Mouse (Mus musculus): Measurements from ENCODE around the gene Kat6b.
"Not testable (repeated sequence)": the region's sequence is repeated elsewhere in the genome, so short reads cannot be mapped to it uniquely, and the experiment has no call there.

The Kat6b gene

DNA sequence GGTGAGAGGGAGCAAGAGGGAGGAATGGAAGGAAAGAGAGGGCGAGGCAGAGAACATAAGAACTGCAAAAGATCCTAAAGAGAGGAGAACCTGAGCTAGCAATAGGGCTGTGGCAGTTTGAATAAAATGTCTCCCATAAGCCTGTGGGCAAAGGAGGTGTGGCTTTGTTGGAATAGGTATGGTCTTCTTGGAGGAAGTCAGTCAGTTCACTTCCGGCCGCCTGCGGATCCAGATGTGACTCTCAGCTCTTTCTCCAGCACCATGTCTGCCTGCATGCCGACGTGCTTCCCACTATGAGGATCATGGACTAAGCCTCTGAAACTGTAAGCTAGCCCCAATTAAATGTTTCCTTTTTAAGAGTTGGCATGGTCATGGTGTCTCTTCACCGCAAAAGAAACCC is at the start of gene Kat6b:
Gene Kat6b, plus strand, starts transcription at position 204 of the 400 bp plus-strand sequence.
- no peak for DNase-seq (ENCODE audit: low spot score)

DNA sequence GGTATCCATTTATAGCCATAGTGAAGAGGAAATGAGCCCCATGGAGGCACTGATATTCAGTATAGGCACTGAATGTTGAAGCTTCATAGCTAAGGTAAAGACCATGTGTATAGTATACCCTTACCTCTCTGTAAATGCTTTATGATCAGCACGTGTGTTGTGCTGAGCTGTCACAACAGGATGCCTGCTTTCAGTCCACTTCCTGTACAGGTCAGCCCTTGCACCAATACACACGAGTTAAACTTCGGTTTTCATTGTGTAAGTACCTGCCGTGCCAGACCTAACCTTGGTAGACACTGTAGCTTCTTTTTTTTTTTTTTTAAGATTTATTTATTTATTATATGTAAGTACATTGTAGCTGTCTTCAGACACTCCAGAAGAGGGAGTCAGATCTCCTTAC is 47.8 kb upstream of the Kat6b start:
- peak; percentile 20 for DNase-seq (ENCODE audit: low spot score)

DNA sequence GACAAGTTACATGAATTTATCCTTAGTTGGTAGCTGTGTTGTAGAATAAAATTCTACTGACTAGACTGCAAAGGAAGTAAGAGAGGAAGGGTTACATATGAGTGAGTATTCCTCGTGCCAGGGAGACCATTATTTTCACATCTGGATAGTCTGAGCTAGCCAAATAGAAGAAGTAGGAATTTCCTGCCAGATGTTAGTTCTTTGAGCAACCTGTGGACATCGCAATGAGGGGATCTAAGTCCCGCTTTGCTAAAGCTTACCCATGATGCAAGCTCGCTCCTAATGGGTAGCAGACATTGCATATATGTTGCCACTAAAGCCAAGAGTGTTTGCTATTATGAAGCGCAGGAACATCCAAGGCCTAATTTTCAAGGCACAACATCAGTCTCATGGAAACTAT is 47.2 kb upstream of the Kat6b start:
- DNase-seq (ENCODE audit: low spot score): no peak

DNA sequence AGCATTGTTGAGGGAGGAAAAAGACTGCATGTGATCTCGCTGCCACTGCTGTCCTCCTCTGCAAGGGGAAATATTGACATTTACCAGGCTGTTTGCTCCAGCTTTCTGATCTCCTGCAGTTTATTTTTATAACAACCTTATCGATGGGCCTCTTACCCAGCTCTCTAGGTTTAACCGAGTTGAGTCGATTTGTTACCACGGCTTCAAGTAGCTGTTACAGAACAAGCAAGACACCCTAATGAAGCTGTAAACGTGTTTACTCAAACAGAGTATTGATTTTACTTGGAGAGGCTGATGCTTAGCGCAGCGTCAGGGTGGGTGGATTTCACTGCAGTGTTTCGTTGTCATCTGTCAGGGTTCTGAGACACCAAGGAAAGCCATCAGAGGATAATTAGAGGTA is 46.5 kb upstream of the Kat6b start:
- DNase-seq (ENCODE audit: low spot score): peak; percentile 21

DNA sequence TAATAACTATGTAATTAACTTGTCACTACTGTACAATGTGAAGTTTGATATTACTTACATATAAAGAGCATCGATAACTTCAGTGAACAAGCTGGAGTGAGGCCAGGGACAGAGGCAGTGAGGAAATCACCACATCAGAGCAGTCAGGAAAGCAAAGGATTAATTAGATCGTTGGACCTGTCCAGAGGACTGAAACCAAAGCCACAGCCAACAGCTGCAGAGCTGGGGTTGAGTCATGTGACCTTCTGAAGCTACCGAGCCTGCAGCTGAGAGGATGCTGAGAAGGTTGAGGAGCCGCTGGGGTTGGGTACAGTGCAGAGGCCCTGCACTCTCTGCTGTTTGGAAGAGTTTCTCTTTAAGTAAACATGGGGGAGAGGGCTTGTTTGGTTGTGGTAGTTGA is 41.4 kb upstream of the Kat6b start:
- no peak for DNase-seq (ENCODE audit: low spot score)

DNA sequence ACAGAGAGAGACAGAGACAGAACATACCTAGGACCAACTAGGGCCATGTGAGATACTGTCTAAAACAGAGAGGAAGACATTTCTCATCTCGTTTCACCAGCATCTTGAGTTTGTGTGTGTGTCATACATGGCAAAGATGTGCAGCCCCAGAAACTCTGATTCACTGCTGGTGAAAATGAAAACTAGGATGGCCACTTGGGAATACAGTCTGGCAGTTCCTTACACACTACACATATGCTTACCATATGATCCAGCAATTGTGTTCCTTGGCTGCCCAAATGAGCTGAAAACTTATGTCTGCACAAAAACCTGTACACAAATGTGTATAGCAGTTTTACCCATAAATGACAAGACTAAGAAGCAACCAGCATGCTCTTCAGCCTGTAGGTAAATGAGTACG is 40.7 kb upstream of the Kat6b start:
- no peak for DNase-seq (ENCODE audit: low spot score)

DNA sequence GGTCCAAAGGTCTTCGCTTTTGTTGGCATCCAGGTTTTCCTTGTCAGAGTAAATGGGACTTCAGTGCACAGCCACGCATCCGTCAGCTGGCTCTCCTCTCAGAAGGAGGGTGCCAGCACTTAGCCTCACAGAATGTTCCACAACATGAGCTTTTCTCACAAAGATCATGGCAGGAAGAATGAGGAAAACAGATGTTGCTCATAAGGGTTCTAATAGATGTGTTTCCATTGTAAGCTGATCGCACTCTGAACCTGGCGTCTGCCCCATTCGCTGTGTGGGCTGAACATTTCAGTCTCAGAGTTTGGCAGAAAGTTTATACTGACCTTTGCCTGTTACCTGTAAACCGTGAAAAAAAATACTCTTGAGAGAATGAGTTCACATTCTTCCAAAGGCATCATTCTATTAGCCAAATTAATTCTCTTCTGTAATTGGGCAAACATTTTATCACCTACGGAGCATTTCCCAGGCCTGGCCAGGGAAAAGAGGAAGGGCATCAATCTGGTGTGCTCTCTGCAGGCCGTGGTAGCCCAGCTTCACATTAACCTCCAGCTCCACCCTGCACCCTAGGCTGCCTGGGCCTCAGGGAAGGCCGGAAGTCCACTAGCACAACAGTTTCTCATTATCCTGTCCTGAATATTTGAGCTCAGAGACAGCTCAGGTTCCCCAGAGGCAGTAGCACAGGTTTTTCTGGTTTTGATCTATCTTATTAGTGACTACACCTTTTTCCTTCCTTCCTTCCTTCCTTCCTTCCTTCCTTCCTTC is 39.3 kb upstream of the Kat6b start:
- no peak for DNase-seq (ENCODE audit: low spot score)

DNA sequence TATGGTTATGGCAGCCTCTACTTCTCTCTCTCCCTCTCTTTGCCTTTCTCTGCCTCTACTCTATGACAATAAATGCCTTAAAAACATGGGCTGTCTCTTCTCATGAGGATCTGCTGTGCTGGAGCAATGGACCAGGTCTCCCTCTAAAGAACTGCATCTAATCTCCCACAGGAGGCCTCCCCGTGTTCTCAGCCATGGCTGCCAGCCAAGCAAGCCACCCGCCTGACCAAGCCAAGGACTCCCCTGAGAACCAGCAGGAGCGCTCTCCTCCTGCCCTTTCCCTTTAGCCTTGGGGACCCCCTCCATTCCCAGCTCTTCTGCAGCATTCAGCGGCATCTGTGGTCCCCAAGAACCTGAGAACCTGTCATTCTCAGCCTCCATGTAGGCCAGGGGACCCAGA is 28.7 kb upstream of the Kat6b start:
- DNase-seq (ENCODE audit: low spot score): peak; percentile 68

DNA sequence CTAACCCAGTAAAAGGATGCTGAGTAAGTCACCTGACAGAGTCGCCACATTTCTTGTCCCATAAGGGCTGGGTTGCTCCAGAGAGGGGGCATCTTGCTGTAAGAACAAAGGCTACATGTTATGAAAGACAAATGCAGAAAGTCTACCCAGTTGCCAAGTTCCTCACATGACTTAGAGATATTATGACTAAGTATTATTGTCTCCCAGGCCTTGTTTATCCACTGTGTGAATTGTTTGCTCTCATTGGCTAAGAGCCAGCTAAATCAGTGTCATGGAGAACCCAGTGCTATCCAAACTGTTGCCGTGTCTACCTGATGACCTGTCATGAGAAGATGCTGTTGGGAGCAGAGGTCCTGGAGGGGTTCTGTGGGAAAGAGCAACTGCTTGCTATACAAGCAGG is 27.3 kb upstream of the Kat6b start:
- no peak for DNase-seq (ENCODE audit: low spot score)

DNA sequence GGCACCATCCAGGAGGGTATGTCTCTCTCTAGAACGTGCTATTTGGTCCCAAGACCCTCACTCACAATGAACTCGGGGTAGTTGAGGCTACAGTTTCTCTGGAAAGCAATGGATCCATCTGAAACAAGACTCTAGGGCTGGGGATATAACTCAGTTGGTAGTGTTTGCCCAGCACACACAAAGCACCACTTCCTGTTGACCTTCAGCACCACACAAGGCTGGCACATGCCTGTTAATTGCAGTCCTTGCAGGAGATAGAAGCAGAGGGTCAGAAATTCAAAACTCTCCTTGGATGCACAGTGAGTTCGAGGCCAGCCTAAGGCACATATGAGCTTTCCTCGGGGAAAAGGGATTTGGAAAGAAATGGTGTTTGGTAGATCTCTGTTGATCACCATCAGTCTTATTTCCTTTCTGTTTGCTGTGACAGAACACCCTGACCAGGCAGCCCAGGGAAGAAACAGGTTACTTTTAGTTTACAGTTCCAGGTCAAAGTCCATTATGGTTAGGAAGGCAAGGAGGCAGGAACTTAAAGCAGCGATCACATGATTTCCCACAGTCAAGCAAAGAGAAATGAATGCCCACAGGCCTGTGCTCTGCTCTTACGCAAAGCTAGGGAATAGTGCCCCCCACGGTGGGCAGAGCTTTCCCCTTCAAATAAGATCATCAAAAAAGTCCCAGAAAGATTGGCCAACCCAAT is 25.4 kb upstream of the Kat6b start:
- no peak for DNase-seq (ENCODE audit: low spot score)

DNA sequence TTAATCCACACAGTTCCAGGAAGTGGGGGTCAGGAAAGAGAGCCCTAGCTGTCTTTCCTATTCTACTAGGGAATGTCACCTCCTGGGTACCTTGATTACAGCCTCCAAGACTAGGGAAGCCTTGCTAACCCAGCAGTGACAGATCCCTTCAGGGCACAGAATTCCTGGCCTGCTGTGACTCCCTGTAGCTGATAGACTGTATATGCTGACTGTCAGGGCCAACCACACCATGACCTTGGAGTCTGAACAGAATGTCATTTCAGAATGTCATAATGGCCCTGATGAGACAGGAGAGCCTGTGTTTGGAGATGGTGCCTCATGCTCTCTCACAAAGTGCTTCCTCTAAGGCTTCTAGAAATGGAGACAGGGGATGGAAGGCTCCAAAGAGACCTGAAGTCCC is 24.7 kb upstream of the Kat6b start:
- DNase-seq (ENCODE audit: low spot score): no peak

DNA sequence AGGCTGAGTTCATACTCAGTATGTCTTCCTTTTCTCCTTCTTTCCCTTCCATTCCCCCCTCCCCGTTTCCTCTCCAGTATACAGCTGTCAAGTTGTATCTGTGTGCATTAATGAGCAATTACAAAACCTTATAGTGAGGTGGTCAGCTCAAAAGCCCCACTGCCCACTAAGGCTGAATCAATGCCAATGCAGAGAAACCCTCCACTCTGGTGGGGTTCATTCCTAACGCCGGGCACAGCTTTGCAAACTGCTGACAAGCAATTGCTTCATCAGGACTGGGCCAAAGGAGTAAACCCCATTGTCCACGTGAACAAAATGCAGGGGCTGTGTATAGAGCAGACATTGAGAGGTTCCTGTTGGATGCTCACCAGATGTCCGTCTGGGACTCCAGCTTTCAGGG is 23.4 kb upstream of the Kat6b start:
- no peak for DNase-seq (ENCODE audit: low spot score)

DNA sequence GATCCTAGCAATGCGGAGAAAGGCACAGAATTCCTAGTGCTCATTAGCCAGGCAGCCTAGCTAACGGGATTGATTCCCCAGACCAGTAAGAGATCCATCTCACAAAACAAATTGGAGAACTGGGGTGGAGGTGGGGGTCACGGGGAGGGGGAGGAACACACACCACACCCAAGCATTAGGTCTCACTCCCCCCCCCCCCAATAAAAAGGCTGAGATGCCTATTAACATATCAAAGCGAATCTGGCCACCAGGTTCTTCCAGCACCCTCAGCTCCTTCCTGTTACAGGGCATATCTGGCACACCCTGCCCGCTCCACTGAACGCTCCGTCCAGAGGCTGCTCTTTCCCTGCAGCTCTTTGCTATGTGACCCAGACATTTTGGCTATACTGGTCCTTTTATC is 22.5 kb upstream of the Kat6b start:
- no peak for DNase-seq (ENCODE audit: low spot score)

DNA sequence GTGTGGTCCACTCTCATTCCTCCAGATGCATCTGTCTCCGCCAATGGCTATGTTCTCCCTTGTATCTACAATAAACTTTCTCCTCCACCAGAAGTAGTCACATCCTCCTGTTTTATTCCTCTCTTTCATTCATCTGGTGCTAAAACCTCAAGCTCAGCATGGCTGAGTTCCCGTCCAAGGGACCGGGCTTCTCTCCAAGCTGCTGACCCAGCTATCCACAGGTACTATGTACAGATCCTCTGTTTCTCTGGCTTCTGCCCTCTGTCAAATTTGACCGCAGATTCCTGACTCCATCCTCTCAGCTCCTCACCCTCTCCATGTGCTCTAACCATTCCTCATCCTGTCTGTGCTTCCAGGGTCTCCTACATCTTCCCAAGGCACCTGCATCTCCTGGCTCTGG is 22.1 kb upstream of the Kat6b start:
- no peak for DNase-seq (ENCODE audit: low spot score)

DNA sequence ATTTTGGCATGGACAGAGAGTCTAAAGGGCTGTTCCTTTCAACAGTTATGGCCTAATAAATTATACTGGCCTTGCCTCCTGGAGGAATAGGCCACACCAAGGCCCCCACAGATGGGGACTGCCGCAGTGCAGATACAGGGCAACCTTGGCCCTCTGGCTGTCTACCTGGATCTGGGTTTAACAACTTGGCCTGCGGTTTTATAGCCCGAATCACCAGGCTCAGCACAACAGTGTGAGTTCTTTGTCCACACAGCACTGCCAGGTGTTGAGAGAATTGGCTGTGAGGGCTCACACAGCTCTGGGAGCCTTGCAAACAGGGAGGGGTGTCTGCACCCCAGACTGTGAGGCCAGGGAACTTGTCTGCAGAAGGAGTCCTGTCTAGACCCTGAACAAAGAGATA is 18.8 kb upstream of the Kat6b start:
- DNase-seq (ENCODE audit: low spot score): no peak

DNA sequence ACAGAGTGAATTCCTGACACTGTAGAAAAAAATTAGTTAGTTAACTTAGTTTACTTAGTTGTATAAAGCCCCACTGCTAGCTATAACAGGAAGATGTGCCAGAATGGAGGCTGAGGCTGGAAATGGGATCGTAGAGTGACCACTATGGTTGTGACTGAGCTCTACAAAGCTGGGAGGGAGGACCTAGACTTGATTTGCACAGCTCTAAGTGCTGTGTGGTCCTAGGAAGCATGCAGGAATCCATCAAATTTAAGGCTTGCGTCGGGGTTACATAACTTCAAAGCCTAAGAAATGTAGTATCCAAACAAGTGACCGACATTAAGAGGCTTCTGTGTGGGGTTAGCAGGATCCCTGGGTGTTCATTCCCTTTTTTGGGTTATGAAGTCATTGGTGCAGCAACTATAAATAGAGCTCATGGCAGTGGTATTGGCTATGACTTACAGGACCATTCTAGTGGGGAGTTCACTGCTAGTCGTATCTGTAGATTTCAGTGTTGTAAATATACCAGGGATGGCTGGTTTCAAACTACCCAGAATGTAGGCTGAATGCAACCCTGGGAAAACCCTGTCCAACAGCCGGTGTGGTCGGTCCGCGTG is 18.0 kb upstream of the Kat6b start:
- no peak for DNase-seq (ENCODE audit: low spot score)

DNA sequence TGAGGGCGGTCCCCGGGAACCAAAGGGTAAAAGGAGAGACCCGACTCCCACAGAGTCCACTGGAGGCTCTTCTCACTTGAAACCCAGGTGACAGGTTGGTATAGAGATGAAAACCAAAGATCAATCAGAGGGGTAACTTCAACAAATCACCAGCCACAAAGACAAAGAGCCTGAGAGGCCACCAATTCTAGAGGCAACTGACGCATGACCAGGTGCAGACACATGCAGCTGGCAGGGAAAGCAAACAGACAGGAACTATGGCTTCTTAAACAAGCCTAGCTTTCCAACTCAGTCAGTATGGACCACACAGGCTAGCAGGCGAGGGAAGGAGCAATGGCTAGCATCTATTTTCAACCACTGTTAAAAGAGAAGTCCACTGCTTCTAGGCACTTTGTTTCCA is 10.8 kb upstream of the Kat6b start:
- no peak for DNase-seq (ENCODE audit: low spot score)

DNA sequence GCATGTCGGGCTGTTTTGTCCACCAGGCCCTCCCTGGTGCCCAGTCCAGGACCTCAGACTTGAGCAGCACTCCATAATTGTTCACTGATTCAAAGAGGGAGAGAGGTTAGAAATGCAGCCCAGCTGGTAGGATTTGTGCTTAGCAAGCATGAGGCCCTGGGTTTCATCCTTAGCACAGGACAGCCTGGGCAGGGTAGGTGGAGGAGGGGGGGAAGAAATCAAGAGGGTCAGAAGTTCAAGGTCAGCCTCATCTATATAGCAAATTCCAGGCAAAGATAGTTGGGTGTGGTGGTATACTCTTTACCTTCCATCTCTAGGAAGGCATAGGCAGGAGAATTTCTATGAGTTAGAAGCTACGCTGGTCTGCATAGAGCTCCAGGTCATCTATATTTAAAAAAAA is 9.3 kb upstream of the Kat6b start:
- no peak for DNase-seq (ENCODE audit: low spot score)

DNA sequence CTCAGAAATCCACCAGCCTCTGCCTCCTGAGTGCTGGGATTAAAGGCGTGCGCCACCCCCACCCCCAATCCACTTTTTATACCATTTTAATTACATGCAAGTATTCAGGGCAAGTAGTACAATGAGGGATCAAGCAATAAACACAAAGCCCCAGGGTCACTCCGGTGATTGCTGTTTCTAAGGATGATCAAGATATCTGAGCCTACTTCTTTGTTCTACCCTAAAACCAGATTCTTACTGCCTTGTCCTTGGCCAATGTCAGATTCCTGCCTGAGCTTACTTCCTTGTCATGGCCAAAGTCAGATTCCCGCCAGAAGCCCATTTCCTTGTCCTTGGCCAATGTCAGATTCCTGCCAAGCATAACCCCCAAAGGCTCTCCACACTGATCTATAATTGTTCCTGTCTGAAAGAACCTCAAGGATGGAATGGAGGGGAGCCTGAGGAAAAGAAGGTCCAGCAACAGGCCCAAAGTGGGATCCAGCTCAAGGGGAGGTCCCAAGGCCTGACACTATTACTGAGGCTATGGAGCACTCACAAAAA is 6.6 kb upstream of the Kat6b start:
- DNase-seq (ENCODE audit: low spot score): not testable (repeated sequence)

DNA sequence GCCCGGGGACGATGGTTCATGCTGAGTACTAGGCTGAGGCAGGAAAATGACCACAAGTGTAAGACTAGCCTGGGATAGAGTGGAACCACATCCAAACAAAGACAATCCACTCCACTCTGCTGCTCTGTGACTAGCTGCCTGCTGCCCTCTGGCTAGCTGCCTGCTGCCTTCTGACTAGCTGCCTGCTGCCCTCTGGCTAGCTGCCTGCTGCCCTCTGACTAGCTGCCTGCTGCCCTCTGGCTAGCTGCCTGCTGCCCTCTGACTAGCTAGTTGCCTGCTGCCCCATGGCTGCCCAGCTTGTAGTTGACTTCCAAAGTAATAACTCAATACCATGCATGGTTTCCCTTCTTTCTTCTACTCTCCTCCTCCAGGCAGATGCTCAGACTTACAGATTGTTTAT is 4.1 kb upstream of the Kat6b start:
- DNase-seq (ENCODE audit: low spot score): no peak

DNA sequence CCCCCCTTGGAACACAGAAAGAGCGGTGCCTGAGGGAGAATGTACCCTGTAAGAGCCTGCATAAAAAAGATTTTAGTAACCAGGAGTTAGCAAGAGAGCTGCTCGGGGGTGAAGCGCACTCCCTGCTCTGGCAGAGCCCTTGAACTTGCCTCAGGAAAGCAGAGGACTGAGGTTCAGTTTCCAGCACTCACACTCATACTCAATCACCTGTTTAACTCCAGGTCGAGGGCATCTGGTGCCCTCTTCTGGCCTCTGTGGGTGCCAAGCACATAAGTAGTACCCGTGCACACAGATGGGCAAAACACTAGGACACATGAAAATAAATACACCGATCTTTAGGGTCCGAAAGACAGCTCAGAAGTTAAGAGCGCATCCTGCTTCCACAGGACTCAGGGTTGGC is 1.7 kb upstream of the Kat6b start:
- DNase-seq (ENCODE audit: low spot score): no peak

DNA sequence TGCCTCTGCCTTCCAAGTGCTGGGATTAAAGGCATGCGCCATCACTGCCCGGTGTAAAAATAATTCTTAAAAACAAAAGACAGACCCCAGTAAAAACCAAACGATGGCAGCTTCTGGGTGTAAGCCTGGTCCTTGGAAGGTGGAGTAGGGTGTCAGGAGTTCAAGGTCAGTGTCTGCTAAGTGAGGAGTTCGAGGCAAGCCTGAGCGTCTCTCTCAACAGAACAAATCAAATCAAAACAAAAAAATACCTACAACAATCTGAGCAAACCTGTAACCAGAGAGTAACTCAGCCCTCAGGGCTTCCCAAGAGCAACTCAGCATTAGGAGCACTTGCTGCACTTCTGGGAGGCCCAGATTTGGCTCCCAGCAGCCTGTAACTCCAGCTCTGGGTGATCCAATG is 1.0 kb upstream of the Kat6b start:
- no peak for DNase-seq (ENCODE audit: low spot score)

DNA sequence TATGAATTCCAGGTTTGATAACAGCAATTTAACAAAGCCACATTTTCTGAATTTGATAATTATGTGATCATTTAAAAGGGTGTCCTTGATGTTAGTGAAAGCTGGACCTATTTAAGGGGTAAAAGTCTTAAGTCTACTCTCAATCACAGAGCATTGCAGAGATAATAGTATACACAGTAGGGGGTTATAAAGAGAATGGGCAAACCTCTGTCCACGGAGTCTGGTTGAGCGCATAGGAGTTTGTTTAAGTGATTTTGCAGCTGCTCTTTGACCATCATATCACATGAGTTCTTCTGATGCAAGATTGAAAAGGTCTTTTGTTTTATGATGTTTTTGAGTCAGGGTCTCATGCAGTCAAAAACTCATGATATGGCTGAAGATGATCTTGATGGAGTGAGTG is 3.0 kb downstream of the Kat6b start:
- DNase-seq (ENCODE audit: low spot score): no peak
